Mouse (Mus musculus): ENCODE measurements around the gene Kat5. TPM values are rescaled to one million over a fixed set of nuclear protein-coding genes. Genes with fewer than 3 reads are reported as not detected.
A peak's percentile ranks its signal among the peaks of the same experiment; 100 is the strongest.

The Kat5 gene
- total RNA-seq, 2 experiments from 2014 or later = 94.3 to 99.2 TPM

DNA sequence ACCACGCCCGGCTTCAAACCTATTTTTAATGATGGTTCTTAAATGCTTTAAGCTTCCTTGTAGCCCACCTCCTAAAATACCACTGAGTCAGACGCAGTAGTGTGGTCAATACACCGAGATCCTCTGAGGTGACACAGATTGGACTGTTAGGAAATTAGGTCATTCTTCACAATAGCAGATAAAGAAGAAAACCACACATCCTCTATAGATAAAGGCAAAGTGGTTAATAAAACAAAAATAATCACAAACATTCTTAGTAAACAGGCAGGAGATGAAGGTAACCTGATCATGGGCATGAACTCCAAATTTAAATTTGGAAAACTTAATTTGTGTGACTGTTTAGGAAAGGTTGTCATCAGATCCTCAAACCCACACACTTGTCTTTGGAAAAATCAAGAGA is 10.0 kb upstream of the Kat5 start:
- TF ChIP-seq CTCF (IDR thresholded peaks at IDR 0.05) = no peak
- Histone ChIP-seq H3K4me3 (no peak overlapping the region), H3K27ac (no peak overlapping the region)
- no peak for DNase-seq (ENCODE audit: extremely low spot score in 1 of 2, low spot score in 2 of 2)
- intact Hi-C loops (cut with DNase I) = no loop called here

DNA sequence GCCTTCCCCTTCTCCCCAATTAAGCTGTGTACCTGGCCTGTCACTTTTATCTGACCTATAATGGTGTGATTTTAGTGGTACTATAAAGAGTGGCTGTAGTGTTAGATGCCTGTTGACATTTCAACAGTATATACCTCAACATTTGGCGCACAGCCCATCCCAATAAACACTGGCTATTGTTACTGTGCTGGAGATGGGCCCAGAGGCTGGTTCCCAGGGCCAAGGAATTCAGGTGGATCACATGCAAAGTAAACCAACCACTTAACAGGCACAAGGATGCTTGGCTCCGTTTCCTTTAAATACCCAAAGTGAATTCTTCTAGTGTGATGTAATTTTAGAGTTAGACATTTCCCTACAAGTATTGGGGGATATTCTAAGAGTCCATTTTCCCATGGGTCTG is 4.9 kb upstream of the Kat5 start:
- intact Hi-C loops (cut with DNase I) = no loop called here

DNA sequence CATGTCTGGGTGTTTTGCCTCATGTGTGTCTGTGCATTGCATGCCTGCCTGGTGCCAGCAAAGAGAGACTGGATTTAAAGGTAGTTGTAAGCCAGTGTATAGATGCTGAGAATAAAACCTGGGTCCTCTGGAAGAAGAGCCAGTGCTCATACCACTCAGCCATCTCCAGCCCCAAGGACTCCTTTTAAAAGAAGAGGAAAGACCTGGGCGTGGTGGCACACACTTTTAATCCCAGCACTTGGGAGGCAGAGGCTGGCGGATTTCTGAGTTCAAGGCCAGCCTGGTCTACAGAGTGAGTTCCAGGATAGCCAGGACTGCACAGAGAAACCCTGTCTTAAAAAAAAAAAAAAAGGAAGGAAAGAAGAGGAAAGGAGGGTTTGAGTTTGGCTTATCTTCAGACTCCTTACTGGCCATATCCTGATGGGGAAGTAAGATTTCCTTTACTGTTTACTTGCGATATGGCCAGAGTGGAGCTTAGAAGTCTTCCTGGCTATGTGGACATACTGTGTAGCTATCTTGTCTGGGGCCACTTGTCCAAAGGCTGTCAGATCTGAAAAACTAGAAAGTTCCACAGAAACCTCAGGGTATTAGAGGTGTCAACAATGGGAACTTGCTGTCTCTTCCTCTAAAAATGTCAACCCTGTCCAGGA is 2.9 kb upstream of the Kat5 start:
- intact Hi-C loops (cut with DNase I) = no loop called here
- Histone ChIP-seq H3K27ac (no peak overlapping the region), H3K4me3 (no peak overlapping the region)
- no peak for TF ChIP-seq CTCF (IDR thresholded peaks at IDR 0.05)
- DNase-seq (ENCODE audit: extremely low spot score in 1 of 2, low spot score in 2 of 2) = no peak

More for the DNA sequence above, 4.9 kb upstream of the Kat5 start:
- H3K4me3 ChIP-seq = no peak overlapping the region
- no peak for DNase-seq (ENCODE audit: extremely low spot score in 1 of 2, low spot score in 2 of 2)
- no peak for TF ChIP-seq CTCF (IDR thresholded peaks at IDR 0.05)
- H3K27ac ChIP-seq = no peak overlapping the region

DNA sequence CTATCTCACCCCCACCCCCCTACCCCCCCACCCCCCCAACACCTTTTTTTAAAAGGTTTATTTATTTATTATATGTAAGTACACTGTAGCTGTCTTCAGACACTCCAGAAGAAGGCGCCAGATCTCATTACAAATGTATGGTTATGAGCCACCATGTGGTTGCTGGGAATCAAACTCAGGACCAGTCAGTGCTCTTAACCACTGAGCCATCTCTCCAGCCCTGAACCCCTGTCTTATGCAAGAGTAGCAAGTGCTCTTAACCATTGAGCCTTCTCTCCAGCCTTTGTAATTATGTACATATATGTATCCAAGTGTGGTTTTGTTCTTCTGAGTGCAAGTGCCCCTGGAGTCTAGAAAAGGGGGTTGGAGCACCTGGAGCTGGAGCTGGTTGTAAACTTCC is 1.9 kb upstream of the Kat5 start:
- no peak overlapping the region for H3K4me3 ChIP-seq
- DNase-seq (ENCODE audit: extremely low spot score in 1 of 2, low spot score in 2 of 2) = no peak
- no peak; the same call in 1 of the 2 replicates for TF ChIP-seq CTCF (IDR thresholded peaks at IDR 0.05)
- H3K27ac ChIP-seq = no peak overlapping the region
- intact Hi-C loops (cut with DNase I) = no loop called here

DNA sequence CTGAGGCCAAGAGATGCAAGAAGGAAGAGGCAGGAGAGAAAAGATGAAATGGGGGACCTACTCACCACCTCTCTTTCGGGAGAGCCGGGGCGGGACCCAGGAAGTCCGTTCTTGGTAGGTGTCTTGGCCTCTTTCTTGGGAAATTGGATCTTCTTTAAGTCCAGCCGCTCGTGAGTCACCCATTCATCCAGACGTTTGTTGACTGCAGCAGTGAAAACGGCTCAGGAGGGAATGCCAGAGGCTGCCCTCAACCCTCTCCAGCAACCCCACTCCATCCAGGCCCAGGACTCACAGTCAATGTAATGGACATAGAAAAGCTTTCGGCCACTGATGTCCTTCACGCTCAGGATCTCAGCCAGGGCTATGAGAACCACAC is 878 bp downstream of the Kat5 start:
- intact Hi-C loops (cut with DNase I) = no loop called here
- TF ChIP-seq CTCF (IDR thresholded peaks at IDR 0.05) = no peak
- Histone ChIP-seq H3K27ac (peak overlapping the region; percentile 99), H3K4me3 (peak overlapping the region; percentile 65)
- no peak for DNase-seq (ENCODE audit: extremely low spot score in 1 of 2, low spot score in 2 of 2)

DNA sequence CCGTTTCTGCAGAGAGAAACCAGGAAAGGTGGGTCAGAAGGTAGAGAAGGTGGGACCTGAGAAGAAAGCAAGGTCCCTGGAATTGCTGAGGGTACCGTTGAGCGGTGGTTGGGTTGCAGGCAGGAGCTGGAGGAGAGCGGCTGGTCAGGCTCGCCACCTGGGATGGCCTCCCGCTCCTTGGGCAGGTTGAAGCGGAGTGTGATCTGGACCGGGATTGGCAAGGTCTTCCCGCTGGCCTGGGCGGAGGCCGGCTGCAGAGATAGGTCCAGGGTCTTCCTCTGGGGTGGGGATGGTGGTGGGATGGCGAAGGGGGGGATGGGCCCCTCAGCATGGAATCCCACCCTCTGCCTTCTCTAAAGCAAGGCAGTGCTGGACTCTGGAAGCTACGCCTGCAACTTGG is 1.3 kb downstream of the Kat5 start:
- Histone ChIP-seq H3K4me3 (peak overlapping the region; percentile 65), H3K27ac (no peak overlapping the region; the same call in 1 of the 2 replicates)
- intact Hi-C loops (cut with DNase I) = no loop called here
- no peak for TF ChIP-seq CTCF (IDR thresholded peaks at IDR 0.05)
- no peak for DNase-seq (ENCODE audit: extremely low spot score in 1 of 2, low spot score in 2 of 2)

DNA sequence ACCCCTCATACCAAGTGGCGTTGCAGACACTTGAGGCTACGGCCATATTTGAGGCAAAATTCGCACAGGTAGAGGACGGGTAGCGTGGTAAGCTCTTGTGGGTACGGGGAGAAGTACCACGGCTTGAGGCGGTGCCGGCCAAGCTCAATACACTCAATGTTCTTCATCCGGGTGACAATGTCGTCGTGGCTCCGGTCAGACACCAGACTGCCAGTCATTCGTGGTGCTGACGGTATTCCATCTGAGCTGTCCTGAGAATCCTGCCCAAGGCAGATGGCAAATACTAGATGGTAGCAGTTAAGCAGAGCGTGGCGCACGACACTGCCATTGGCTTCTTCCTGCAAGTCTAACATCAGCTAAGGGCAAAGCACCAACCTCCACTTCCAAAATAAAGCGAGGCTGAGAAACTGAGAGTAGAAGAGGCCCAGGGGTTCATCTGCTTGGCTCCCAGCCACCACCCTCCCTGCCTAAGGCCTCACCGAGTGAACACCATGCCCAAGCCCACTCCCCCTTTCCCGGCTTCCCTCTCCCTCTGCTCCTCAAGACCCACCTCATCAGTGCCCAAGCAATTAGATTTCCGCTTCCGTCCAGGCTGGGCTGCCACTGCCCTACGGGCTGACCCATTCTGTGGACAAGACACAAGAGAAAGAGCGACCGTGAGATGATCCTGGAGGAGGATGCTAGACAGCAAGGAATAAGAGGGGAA is 2.2 kb downstream of the Kat5 start:
- intact Hi-C loops (cut with DNase I) = no loop called here
- no peak overlapping the region for H3K27ac ChIP-seq
- no peak for TF ChIP-seq CTCF (IDR thresholded peaks at IDR 0.05)
- DNase-seq (ENCODE audit: extremely low spot score in 1 of 2, low spot score in 2 of 2) = no peak
- no peak overlapping the region for H3K4me3 ChIP-seq

DNA sequence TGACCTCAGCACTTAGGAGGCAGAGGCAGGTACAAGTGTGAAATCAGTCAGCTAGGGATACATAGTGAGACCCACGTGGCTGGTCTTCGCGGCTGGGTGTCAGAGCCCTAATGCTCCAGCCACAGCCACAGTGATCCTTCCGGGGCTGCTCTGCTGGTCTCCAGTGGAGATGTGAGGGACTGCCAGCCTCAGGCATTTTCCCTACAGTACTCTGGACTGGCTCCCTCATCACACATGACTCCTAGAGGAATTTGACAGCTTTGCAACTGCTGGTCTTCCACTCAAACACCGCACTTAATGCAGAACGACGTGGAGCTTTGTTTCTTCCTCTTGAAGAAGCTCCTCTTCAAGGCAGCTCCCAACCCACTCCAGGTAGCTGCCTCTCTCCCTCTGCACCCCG is 3.8 kb downstream of the Kat5 start:
- TF ChIP-seq CTCF (IDR thresholded peaks at IDR 0.05) = peak; percentile 25
- no peak overlapping the region for H3K27ac ChIP-seq
- intact Hi-C loops (cut with DNase I) = no loop called here
- DNase-seq (ENCODE audit: extremely low spot score in 1 of 2, low spot score in 2 of 2) = no peak
- no peak overlapping the region for H3K4me3 ChIP-seq

DNA sequence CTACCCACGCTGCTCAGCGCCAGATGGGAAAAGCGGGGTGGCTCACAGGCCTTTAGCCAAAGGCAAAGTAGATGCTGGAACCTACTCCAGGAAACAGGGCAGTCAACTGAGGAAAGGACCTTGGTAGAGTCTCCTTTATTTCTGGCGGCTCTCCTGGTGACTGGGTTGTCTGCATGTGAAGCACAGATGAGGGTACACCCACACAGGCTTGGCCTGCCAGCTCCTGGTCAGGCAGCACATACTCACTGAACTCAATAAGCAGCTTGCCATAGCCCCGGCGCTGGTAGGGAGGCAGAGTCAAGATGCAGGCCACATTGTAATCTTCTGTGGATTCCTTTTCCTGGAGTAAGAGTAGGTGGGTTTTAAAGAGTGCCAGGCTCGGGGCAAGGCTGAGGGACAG is 4.9 kb downstream of the Kat5 start:
- TF ChIP-seq CTCF (IDR thresholded peaks at IDR 0.05) = no peak
- intact Hi-C loops (cut with DNase I) = no loop called here
- H3K27ac ChIP-seq = no peak overlapping the region
- DNase-seq (ENCODE audit: extremely low spot score in 1 of 2, low spot score in 2 of 2) = peak in 1 of 2 experiments; percentile 36
- no peak overlapping the region for H3K4me3 ChIP-seq

DNA sequence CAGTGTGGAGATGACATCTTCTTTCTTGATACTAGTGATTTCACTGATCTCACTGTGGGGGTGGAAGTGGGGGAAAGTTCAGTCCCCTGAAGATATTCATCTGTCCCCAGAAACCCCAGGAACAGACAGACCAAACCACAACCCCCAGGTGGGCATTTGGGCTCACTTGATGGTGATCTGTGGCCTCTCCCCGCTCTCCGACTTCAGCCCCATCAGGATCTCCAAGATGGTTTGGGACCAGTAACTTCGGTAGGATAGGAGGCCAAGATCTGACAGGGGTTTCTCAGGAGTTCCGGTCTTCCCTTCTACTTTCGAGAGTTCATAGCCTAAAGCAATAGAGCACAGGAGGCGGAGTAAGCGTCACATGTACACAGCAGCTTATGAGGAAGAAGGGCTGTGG is 6.4 kb downstream of the Kat5 start:
- intact Hi-C loops (cut with DNase I) = no loop called here
- no peak for DNase-seq (ENCODE audit: extremely low spot score in 1 of 2, low spot score in 2 of 2)
- Histone ChIP-seq H3K27ac (no peak overlapping the region), H3K4me3 (no peak overlapping the region)
- no peak for TF ChIP-seq CTCF (IDR thresholded peaks at IDR 0.05)

DNA sequence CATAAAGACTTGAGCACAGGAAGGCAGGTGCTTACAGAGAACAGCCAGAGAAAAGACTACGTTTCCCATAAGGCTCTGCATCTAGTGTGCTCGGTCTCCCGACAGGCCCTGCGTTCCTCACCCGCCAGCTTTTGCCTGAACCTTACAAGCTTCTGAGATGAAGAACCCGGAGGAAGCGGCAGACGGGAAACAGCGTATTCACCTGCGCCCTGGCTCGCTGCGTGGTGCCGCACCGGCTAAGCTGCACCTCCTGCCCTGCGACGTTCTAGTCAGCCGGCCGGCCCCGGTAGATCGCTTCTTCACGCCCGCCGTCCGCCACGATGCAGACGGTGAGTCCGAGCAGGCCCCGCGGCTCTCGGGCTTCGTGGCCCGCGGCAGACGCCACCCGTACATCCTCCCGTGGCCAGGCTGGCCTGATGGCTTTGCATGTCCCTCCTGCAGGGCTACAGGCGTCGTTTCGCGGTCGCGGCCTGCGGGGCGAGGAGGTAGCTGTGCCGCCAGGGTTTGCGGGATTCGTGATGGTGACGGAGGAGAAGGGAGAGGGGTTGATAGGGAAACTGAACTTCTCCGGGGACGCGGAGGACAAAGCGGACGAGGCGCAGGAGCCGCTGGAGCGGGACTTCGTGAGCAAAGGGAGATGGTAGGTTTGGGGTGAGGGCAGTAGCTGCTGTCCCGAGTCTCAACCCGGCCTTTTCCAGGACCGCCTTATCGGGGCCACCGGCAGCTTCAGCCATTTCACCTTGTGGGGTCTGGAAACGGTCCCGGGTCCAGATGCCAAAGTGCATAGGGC is 8.1 kb downstream of the Kat5 start, which contains the start of gene Rnaseh2c:
TSS of gene Rnaseh2c (plus strand) at position 122 of the 790 bp plus-strand sequence.
- Histone ChIP-seq H3K4me3 (peak within 1 kb of the TSS; percentile 74), H3K27ac (peak within 1 kb of the TSS; percentile 88)
- intact Hi-C loops (cut with DNase I) = no loop called here
- DNase-seq (ENCODE audit: extremely low spot score in 1 of 2, low spot score in 2 of 2) = peak; percentile 73 to 74
- no peak for TF ChIP-seq CTCF (IDR thresholded peaks at IDR 0.05)

DNA sequence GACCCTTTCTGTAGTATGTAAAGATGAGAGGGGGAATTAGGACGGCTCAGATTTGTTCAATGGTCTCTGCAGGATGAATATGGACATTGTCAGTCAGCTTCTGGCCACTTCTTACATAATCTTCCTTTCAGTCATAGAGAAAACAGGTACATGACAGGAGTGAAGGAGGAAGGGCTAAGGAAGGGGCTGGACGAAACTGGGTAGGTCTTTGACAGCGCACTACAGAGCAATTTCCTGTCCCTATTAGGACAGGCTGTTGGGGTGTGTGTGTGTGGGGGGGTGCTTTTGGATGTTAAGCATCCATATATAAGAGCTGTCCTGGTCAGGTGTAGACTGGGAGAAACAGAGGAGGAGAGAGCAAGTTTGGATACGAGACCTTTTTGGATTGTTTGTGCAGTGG is 10.8 kb downstream of the Kat5 start:
- no peak overlapping the region for H3K27ac ChIP-seq
- H3K4me3 ChIP-seq = no peak overlapping the region
- no peak for DNase-seq (ENCODE audit: extremely low spot score in 1 of 2, low spot score in 2 of 2)
- intact Hi-C loops (cut with DNase I) = no loop called here
- no peak for TF ChIP-seq CTCF (IDR thresholded peaks at IDR 0.05)

Measured in left cerebral cortex, adult 2 months (tissue).